Mouse (Mus musculus): Measurements from ENCODE around the gene Ugt1a8.

The Ugt1a8 gene

GRCm38 (mm10) chr1:88186325-88186935, 98.8 kb downstream of the Ugt1a8 start:
- no peak for DNase-seq (ENCODE audit: low read depth, low spot score)

DNA sequence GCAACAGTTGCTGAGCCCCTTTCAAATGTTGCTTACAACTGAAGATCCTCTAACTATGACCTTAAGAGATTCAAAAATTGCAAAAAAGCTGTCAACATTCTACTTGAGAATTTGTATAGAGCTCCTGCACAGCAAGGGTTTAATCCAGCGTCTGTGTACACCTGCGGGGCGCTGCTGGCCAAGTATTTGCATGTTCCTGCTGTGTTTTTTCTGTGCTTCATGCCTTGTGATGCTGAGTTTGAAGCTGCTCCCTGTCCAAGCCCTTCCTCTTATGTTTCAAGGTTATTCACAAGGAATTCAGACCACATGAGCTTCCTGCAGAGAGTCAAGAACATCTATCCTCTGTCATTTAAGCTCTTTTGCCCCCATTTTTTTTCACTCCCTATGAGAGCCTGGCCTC, 104.5 kb downstream of the Ugt1a8 start:
- peak; percentile 64 for DNase-seq (ENCODE audit: low read depth, low spot score)

- DNase-seq (ENCODE audit: low read depth, low spot score), result no peak
Measured at GRCm38 (mm10) chr1:88195687-88196086, 108.1 kb downstream of the Ugt1a8 start.

DNA sequence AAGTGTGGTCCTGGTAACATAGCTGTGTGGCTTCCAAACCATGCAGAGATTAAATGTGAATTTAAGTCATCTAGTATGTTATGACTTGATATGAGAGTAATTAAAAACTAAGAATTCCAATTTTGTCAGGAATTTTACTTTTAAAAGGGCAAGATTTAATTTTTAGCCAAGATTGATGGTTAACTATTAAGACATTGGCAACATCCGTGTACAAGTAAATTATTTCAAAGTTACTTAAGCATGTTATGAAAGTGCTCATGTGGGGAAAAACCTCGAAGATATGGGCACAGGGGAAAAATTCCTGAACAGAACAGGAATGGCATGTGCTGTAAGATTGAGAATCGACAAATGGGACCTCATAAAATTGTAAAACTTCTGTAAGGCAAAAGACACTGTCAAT, 109.8 kb downstream of the Ugt1a8 start:
- DNase-seq (ENCODE audit: low read depth, low spot score), result no peak

DNA sequence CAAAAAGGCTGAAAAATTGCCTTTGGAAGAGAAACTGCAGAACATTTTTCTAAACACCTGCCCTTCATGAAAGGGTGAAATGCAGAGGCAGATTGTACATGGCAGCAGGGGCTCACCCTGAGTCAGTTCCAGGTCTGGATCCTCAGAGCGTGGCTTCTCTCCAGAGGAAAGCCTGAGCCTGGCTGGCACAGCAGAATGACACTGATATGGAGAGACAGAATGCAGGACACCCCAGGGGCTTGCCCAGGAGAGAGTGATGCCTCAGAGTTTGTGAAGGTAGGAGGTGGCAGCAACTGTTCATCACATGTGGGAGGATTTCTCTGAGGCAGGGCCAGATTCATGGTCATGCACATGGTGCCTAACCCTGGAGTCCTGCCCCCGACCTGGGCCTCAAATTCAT, 112.4 kb downstream of the Ugt1a8 start:
- no peak for DNase-seq (ENCODE audit: low read depth, low spot score)

DNA sequence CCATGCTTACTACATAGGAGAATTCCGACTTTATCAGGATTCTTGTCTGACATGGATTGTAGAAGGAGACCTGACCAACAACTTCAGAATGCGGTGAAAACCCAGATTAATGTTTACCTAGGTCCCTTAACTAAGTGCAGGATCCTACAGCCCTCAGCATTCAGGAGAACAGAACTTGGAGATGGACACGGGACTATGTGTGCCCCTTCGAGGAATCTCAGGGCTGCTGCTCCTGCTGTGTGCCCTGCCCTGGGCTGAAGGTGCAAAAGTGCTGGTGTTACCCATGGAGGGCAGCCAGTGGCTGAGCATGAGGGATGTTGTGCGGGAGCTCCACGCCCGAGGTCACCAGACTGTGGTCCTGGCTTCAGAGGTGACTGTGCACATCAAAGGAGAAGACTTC, 112.8 kb downstream of the Ugt1a8 start, which contains the start of gene Ugt1a2:
Gene Ugt1a2 (plus strand): TSS at position 146 of the 400 bp plus-strand sequence.
- no peak for DNase-seq (ENCODE audit: low read depth, low spot score)

- DNase-seq (ENCODE audit: low read depth, low spot score), result peak; percentile 81
Measured at GRCm38 (mm10) chr1:88205294-88205922, 117.8 kb downstream of the Ugt1a8 start, which contains the start of gene Dnajb3. Dnajb3 (minus strand) TSS chr1:88205782.

- DNase-seq (ENCODE audit: low read depth, low spot score), result no peak
Measured at GRCm38 (mm10) chr1:88206843-88207479, 119.3 kb downstream of the Ugt1a8 start.

GRCm38 (mm10) chr1:88211812-88212211, 124.2 kb downstream of the Ugt1a8 start, which contains the start of gene Ugt1a1:
Ugt1a1 (plus strand) TSS chr1:88211959.
- peak; percentile 3 for DNase-seq (ENCODE audit: low read depth, low spot score)

DNA sequence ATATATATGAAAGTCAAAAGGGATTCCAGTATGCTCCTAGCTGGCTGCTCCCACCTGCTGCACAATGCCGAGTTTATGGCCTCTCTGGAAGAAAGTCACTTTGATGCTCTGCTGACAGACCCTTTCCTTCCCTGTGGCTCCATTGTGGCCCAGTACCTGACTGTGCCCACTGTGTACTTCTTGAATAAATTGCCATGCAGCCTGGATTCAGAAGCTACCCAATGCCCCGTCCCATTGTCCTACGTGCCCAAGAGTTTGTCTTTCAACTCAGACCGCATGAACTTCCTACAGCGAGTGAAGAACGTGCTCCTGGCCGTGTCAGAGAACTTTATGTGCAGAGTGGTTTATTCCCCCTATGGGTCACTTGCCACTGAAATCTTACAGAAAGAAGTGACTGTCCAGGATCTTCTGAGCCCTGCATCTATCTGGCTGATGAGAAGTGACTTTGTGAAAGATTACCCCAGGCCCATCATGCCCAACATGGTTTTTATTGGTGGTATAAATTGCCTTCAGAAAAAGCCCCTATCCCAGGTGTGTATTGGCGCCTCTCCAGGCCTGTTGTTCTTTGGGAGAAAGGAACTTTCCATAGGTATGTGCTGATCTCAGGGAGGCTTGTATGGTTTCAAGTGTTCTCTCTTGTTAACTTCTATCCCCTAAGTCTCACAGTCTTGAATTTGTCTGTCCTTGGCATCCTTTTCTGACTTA, 124.9 kb downstream of the Ugt1a8 start:
- no peak for DNase-seq (ENCODE audit: low read depth, low spot score)

GRCm38 (mm10) chr1:88213061-88213460, 125.4 kb downstream of the Ugt1a8 start:
- no peak for DNase-seq (ENCODE audit: low read depth, low spot score)

GRCm38 (mm10) chr1:88213766-88214461, 126.3 kb downstream of the Ugt1a8 start:
- DNase-seq (ENCODE audit: low read depth, low spot score), result peak; percentile 8

DNA sequence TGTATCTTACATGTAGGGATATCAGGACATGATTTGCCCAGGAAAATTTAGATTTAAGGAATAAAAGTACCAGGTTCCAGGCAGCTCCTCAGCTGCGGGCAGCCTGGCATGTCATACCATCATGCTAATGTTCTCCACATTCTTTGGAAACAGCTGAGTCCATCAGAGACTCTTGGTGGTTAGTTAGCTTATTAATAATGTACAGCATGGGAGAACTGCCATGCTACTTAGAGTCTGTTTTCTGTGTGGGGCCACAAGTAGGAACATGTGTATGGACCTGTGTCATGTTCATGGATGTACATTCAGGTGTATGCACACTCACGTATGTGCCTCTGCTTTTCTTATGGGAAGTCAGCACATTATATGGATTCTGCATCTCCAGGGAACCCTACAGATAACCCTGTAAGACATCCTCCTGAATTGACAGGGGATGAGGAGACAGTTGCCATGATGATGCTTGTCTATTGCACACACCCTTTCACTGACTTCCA, 126.9 kb downstream of the Ugt1a8 start:
- peak; percentile 2 for DNase-seq (ENCODE audit: low read depth, low spot score)

DNA sequence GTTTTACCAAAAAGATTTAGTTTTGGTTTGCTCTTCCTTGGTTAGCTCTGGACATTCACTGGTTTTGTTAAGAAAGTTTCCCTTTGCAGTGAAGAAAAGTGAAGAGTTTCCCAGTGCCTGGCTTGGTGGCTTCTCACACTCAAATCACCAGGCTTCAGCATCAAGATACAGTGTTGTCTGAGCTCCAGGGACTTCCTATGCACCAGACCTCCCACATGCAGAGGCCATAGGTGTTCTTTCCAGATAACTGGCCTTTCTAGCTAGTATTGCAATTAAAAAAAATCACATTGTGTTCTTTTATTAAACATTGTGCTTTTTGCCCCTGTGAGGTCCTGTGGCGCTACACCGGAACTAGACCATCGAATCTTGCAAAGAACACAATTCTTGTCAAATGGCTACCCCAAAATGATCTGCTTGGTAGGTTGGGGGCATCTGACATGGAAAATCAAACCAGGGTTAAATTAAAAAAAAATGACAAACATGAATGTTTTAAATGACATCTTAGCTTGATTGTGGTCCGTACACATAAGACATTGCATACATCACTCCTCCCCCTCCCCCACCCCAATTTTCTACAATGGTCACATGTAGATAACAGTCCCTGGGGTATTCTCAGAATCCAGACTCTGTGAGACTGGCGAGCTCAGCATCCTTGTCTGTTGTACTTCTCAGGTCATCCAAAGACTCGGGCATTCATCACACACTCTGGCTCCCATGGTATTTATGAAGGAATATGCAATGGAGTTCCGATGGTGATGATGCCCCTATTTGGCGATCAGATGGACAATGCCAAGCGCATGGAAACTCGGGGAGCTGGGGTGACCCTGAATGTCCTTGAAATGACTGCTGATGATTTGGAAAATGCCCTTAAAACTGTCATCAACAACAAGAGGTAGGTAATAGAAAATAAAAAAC, 128.1 kb downstream of the Ugt1a8 start:
- DNase-seq (ENCODE audit: low read depth, low spot score), result peak; percentile 5

GRCm38 (mm10) chr1:88216551-88216950, 128.9 kb downstream of the Ugt1a8 start:
- DNase-seq (ENCODE audit: low read depth, low spot score), result peak; percentile 8

GRCm38 (mm10) chr1:88217144-88217543, 129.5 kb downstream of the Ugt1a8 start:
- DNase-seq (ENCODE audit: low read depth, low spot score), result peak; percentile 29

DNA sequence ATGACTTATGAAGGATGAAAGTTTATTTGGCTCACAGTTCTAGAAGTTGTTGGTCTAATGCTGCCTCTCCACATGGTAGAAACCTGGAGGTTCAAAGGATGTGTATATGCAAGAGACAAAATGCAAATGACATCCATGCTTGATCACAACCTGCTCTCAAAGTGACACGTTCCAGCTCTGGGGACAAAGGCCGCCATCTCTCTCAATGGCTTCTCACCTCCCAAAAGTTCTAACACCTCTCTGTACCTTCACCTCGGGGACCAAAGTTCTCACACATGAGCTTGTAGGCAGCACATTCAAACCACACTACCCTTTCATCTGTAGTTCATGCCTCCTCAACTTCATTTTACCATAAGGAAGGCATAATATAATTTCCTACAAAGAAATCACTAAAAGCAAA, 130.0 kb downstream of the Ugt1a8 start:
- peak; percentile 3 for DNase-seq (ENCODE audit: low read depth, low spot score)

DNA sequence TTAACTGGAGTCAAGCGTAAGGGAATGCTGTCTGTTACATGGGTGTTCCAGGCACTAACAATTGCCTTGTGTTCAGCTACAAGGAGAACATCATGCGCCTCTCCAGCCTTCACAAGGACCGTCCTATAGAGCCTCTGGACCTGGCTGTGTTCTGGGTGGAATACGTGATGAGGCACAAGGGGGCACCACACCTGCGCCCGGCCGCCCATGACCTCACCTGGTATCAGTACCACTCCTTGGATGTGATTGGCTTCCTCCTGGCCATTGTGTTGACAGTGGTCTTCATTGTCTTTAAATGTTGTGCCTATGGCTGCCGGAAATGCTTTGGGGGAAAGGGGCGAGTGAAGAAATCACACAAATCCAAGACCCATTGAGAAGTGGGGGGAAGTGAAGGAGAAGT, 130.4 kb downstream of the Ugt1a8 start:
- peak; percentile 13 for DNase-seq (ENCODE audit: low read depth, low spot score)

- no peak for DNase-seq (ENCODE audit: low read depth, low spot score)
Measured at GRCm38 (mm10) chr1:88218591-88218990, 131.0 kb downstream of the Ugt1a8 start.

- DNase-seq (ENCODE audit: low read depth, low spot score), result no peak
Measured at GRCm38 (mm10) chr1:88219054-88219453, 131.4 kb downstream of the Ugt1a8 start.
